Mouse (Mus musculus) kidney, embryonic 16.5 days (tissue): ENCODE measurements around the gene Mpp4. TPM values are rescaled to one million over a fixed set of nuclear protein-coding genes. Genes with fewer than 3 reads are reported as not detected.

Experiments
- ATAC-seq: fragments of 200-750 bp; cut with Nextera tagmentation; 2 replicates; pipeline ENCODE4 v1.8.0; 2017; ENCODE audit warnings: moderate TSS enrichment; ENCODE audit not compliant: low FRiP score, low TSS enrichment
- H3K27ac ChIP-seq: fragments of 300-500 bp; sonication (generic); 2 replicates; pipeline ENCODE4 v1.5.1; 2014; ENCODE audit warnings: low read length
- H3K27me3 ChIP-seq: fragments of 300-500 bp; sonication (generic); 2 replicates; pipeline ENCODE4 v1.6.1; 2014; ENCODE audit warnings: low read length, control low read depth, mixed read lengths; ENCODE audit not compliant: insufficient read depth
- H3K36me3 ChIP-seq: fragments of 300-500 bp; sonication (generic); 2 replicates; pipeline ENCODE4 v1.6.1; 2014; ENCODE audit warnings: low read length, control low read depth, mixed read lengths; ENCODE audit not compliant: insufficient read depth
- H3K4me1 ChIP-seq: fragments of 300-500 bp; sonication (generic); 2 replicates; pipeline ENCODE4 v1.6.1; 2014; ENCODE audit warnings: low read length, control low read depth, mixed read lengths; ENCODE audit not compliant: insufficient read depth
- H3K4me2 ChIP-seq: fragments of 300-500 bp; sonication (generic); replicated peaks from 2 replicates; pipeline ENCODE4 v1.6.1; 2014; ENCODE audit warnings: low read depth, low read length
- H3K4me3 ChIP-seq: fragments of 300-500 bp; sonication (generic); 2 replicates; pipeline ENCODE4 v1.5.1; 2014; ENCODE audit warnings: mild to moderate bottlenecking, low read length
- H3K9ac ChIP-seq: fragments of 300-500 bp; sonication (generic); replicated peaks from 2 replicates; pipeline ENCODE4 v1.6.1; 2014; ENCODE audit warnings: low read length
- H3K9me3 ChIP-seq: fragments of 300-500 bp; sonication (generic); 2 replicates; pipeline ENCODE4 v1.6.1; 2016; ENCODE audit warnings: low read length, control low read depth
- WGBS: fragments of 180-500 bp; shearing (Covaris S2); extraction: QIAGEN DNeasy Blood & Tissue Kit; methylation state at CpG from one replicate; pipeline ENCODE4 v1.1.7; 2014; 5-methylcytosine and 5-hydroxymethylcytosine counted together
- polyA plus RNA-seq: library from polyadenylated mRNA; unstranded; fragments of >200 nt; fragmentation: Nextera tagmentation; extraction: Ambion mirVana; gene quantifications from 2 replicates; pipeline ENCODE4 v1.2.1, GENCODE M21; 2015

Gene Mpp4
- polyA plus RNA-seq, 1 experiment from 2014 or later, result 0.65 TPM

DNA sequence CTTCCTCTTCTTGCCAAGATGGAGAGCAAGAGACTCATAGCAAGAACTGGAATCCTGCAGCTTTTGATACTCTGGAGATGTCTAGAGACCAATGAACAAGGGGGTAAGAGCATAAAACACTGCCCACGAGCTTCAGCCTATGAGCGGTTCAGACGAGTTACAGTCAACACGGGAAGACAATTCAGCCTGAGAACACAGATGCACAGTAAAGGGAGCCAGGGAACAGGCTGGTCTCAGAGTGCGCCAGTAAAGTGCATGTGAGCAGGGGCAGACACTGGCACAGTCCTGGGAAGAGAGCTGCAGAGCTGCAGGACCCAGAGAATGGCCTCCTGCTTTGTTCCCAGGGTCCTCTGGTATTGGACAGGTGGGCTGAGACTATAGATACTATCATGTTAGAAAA lies 24.6 kb upstream of the Mpp4 start:
- Histone ChIP-seq H3K27me3 (no peaks in the 10 kb centered on the region), H3K36me3 (peaks cover 18% of the 10 kb centered on the region), H3K4me3 (no peak overlapping the region), H3K9ac (no peak overlapping the region), H3K4me1 (no peaks in the 10 kb centered on the region), H3K4me2 (no peak overlapping the region), H3K9me3 (no peaks in the 10 kb centered on the region), H3K27ac (no peak overlapping the region)
- ATAC-seq, result no peak
- WGBS, result 81% methylated on average over 5 of the region's 5 CpGs

DNA sequence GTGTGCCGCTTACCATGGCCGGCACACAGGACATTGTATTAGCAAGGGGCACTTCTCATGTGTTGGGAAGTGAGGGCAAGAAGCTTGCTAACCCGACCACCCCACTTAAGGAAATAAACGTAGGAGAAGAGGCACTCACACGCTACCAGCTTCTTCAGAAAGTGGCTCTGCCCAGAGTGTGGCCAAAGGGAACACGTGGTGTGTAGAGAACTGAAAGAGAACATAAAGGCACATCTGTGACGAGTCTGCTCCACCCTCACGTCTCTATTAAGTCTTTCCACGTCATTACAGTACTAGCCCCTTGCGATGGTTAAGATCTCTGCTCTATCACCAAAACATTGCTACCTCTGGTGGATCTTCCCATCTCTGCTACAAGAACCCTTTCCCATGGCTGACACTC lies 23.1 kb upstream of the Mpp4 start:
- Histone ChIP-seq H3K9me3 (no peaks in the 10 kb centered on the region), H3K4me3 (no peak overlapping the region), H3K27ac (no peak overlapping the region), H3K4me1 (no peaks in the 10 kb centered on the region), H3K9ac (no peak overlapping the region), H3K4me2 (no peak overlapping the region), H3K27me3 (no peaks in the 10 kb centered on the region), H3K36me3 (peaks cover 23% of the 10 kb centered on the region)
- 82% methylated on average over 10 of the region's 10 CpGs for WGBS
- ATAC-seq, result no peak

DNA sequence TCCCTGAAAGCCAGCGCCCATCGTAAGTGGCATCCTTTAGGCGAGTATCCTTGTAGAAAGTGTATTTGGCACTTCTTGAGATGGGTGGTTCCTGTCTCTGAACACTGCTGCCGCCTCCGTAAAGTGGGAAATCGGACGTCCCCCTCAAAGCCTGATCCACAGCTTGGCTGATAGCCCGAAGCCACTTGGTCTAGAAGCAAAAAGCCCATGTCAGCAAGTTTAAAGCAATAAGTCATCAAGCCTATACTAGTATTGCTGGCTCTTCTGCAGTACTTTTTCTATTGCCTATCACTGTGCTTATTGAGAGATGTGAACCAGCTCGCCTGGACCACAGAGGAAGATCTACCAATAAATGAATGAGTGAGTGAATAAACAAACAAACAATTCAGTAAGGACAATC lies 22.2 kb upstream of the Mpp4 start:
- Histone ChIP-seq H3K9ac (no peak overlapping the region), H3K27ac (no peak overlapping the region), H3K4me1 (no peaks in the 10 kb centered on the region), H3K36me3 (peaks cover 26% of the 10 kb centered on the region), H3K4me3 (no peak overlapping the region), H3K4me2 (no peak overlapping the region), H3K9me3 (no peaks in the 10 kb centered on the region), H3K27me3 (no peaks in the 10 kb centered on the region)
- ATAC-seq, result no peak
- 72% methylated on average over 9 of the region's 9 CpGs for WGBS

DNA sequence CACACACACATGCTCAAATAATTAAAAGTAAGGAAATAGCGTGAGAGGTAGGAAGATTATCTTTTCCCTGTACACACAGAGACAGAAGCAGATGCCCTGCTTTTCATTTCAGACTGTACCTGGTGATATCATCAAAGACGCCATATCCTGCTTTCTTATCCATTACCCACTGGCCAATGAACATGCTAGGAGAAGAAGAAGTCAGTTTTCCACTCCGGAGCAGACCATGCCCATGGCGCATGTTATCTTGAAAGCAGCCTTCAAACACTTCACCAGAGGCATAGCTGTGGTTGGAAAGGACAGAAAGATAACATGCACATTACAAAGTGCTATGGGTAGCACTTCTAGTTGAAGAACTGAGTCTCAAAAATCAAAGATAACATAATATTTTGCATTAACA lies 19.9 kb upstream of the Mpp4 start:
- Histone ChIP-seq H3K27me3 (no peaks in the 10 kb centered on the region), H3K4me1 (no peaks in the 10 kb centered on the region), H3K9me3 (no peaks in the 10 kb centered on the region), H3K4me2 (no peak overlapping the region), H3K9ac (no peak overlapping the region), H3K27ac (no peak overlapping the region), H3K4me3 (no peak overlapping the region), H3K36me3 (peaks cover 36% of the 10 kb centered on the region)
- ATAC-seq, result no peak
- WGBS, result 96% methylated on average over 4 of the region's 4 CpGs

DNA sequence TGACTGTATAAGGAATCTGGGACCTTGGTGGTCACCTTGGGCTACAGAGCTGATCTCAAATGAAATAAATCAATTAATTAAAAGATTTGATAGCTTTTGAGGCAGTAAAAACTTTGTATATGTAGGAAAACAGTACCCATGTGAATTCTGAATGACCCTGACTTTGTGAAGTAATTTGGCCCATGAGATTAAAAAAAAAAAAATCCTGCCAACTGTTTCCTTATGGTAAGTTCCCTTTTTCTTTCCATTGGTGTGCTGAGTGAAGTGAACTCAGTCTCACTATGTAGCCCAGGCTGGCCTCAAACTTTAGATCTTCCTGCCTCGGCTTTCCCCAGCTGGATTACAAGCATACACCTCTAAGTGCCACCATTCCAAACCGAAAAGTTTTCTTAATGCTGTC lies 19.2 kb upstream of the Mpp4 start:
- H3K27ac ChIP-seq, result no peak overlapping the region

DNA sequence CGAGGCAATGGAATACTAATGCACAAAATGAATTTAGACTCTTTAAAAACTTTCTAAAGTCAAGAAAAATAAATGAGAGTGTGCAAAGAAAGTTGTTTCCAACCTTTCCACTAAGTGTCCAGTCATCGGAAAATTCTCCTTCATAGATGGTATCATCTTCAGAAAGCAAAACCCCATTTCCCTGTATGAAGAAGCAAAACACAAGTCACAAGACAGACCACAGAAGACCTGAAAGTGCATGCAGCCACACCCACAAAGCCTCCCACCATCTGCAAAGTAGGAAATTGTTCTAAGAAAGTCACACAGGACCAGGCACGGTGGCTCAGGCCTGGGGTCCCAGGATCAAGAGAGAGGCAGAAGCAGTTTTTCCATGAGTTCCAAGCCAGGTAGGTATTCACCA lies 16.8 kb upstream of the Mpp4 start:
- no peaks in the 10 kb centered on the region for H3K27me3 ChIP-seq
- H3K4me3 ChIP-seq, result no peak overlapping the region
- WGBS, result 90% methylated on average over 3 of the region's 3 CpGs
- no peak overlapping the region for H3K27ac ChIP-seq
- H3K36me3 ChIP-seq, result peaks cover 45% of the 10 kb centered on the region
- no peak overlapping the region for H3K4me2 ChIP-seq
- no peaks in the 10 kb centered on the region for H3K4me1 ChIP-seq
- H3K9me3 ChIP-seq, result 0 out of 2 replicates have a peak, but pooled peaks cover 4% of the 10 kb centered on the region
- no peak for ATAC-seq
- H3K9ac ChIP-seq, result no peak overlapping the region

More for the DNA sequence above, 19.2 kb upstream of the Mpp4 start:
- Histone ChIP-seq H3K4me2 (no peak overlapping the region), H3K9me3 (no peaks in the 10 kb centered on the region), H3K4me1 (no peaks in the 10 kb centered on the region), H3K4me3 (no peak overlapping the region), H3K9ac (no peak overlapping the region), H3K36me3 (peaks cover 42% of the 10 kb centered on the region), H3K27me3 (no peaks in the 10 kb centered on the region)
- 92% methylated on average over 2 of the region's 2 CpGs for WGBS
- no peak for ATAC-seq

DNA sequence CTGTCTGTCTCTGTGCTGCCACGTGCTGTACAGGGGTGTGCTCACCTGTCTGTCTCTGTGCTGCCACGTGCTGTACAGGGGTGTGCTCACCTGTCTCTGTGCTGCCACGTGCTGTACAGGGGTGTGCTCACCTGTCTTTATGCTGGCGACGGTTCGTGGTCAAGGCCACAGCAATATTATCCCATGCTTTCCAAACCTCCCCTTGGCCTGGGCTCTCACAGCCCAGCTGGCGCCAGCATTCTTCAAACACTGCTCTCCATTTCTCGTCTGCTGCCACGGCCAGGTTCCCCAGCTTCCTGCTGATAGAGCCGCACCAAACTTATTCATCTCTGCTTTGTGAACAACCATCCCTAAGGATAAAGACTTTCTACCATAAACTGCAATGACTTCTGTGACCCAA lies 15.2 kb upstream of the Mpp4 start:
- Histone ChIP-seq H3K9me3 (0 out of 2 replicates have a peak, but pooled peaks cover 4% of the 10 kb centered on the region), H3K4me2 (no peak overlapping the region), H3K9ac (no peak overlapping the region), H3K27ac (no peak overlapping the region), H3K4me3 (no peak overlapping the region), H3K4me1 (no peaks in the 10 kb centered on the region), H3K27me3 (no peaks in the 10 kb centered on the region), H3K36me3 (peaks cover 49% of the 10 kb centered on the region)
- 92% methylated on average over 10 of the region's 10 CpGs for WGBS
- ATAC-seq, result no peak

DNA sequence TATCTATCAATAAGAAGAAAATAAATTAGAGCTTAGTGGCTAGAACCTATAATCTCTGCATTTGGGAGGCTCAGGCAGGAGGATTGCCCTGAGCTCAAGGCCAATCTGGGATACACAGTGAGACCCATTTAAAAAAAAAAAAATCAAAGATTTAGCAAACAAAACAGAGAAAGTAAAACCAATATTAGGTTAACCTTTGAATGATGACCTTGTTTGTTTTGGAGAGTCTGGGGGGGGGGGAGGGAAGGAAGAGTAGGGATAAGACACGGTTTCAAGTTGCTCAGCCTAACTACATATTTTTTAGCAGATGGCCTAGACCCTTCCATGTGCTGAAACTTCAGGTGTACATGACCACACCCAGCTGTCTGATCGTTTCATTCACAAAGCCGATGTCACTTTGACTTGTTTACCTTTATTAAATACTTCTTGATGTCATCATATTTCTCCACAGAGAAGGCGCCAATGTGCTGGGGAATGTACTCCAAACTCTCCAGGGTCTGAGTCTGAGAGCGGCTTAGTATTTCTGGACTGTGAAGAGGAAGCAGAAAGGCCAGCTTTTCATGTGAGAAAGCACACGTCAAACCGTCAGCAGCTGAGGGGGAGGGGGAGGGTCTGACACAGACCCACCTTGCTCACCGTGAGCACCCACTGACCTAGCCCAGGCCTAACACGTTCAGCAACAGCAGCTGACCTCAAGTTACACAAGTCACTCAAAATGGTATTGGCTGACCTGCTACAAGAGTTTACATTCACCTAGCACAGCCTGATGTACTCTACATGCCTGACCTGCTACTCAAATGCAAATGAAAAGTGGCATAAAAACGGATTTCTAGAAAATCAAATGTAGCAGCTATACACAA lies 11.6 kb upstream of the Mpp4 start:
- no peak overlapping the region for H3K9ac ChIP-seq
- no peak overlapping the region for H3K4me3 ChIP-seq
- ATAC-seq, result no peak
- WGBS, result 65% methylated on average over 10 of the region's 10 CpGs
- H3K27me3 ChIP-seq, result no peaks in the 10 kb centered on the region
- H3K36me3 ChIP-seq, result peaks cover 32% of the 10 kb centered on the region
- H3K4me2 ChIP-seq, result no peak overlapping the region
- 0 out of 2 replicates have a peak, but pooled peaks cover 4% of the 10 kb centered on the region for H3K9me3 ChIP-seq
- H3K4me1 ChIP-seq, result peaks cover 7% of the 10 kb centered on the region
- no peak overlapping the region for H3K27ac ChIP-seq

DNA sequence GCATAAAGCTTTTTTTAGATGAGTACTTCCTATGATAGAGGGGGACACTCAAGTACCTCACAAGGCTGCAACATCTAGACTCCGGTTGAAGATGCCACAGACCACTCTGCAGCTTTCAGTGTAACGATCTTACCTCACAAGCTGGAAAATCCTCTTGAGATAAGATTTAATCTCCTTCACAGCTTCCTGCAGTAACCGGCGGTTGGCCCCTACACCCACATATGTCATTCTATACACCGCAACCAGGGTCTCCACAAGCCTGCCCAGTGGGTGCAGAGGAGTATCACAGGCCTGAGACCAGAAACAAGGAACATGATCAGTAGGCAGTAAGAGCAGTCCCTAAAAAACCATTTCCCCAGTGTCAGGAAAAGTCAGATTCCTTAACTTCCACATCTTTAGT lies 9.8 kb upstream of the Mpp4 start:
- H3K27ac ChIP-seq, result no peak overlapping the region

DNA sequence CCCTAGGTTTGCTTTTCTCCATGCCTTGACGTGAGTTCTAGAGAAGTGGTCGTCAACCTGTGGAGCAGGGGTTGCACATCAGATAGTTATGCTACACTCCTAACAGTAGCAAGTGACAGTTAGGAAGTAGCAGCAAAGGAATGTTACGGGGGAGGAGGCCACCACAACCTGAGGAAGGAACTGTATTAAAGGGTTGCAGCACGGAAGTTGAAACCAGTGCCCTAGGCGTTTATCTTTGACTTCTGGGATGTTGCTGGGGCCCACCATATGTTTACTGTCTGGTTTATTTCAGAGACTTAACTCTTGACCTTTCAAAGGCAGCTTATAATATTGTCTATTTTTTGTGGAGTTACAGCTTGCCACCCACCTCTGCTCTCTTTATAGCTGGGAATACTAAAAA lies 8.7 kb upstream of the Mpp4 start:
- no peaks in the 10 kb centered on the region for H3K27me3 ChIP-seq
- no peak overlapping the region for H3K9ac ChIP-seq
- no peak overlapping the region for H3K4me2 ChIP-seq
- no peak overlapping the region for H3K4me3 ChIP-seq
- H3K27ac ChIP-seq, result peak overlapping the region; percentile 82; the same call in 1 of the 2 replicates
- peaks cover 16% of the 10 kb centered on the region for H3K4me1 ChIP-seq
- ATAC-seq, result 0 out of 2 replicates have a peak, but pooled peaks have one; percentile 47
- H3K9me3 ChIP-seq, result 0 out of 2 replicates have a peak, but pooled peaks cover 3% of the 10 kb centered on the region
- 44% methylated on average over 5 of the region's 5 CpGs for WGBS
- peaks cover 23% of the 10 kb centered on the region for H3K36me3 ChIP-seq

More for the DNA sequence above, 9.8 kb upstream of the Mpp4 start:
- H3K9ac ChIP-seq, result no peak overlapping the region
- no peak for ATAC-seq
- 74% methylated on average over 5 of the region's 5 CpGs for WGBS
- 0 out of 2 replicates have a peak, but pooled peaks cover 4% of the 10 kb centered on the region for H3K9me3 ChIP-seq
- H3K4me2 ChIP-seq, result no peak overlapping the region
- no peaks in the 10 kb centered on the region for H3K27me3 ChIP-seq
- no peak overlapping the region for H3K4me3 ChIP-seq
- H3K36me3 ChIP-seq, result peaks cover 28% of the 10 kb centered on the region
- H3K4me1 ChIP-seq, result peaks cover 14% of the 10 kb centered on the region
